Mouse (Mus musculus): Measurements from ENCODE around the gene Fam207a.

Gene Fam207a

GRCm38 (mm10) chr10:77500636-77501035, 14.9 kb downstream of the Fam207a start:
- DNase-seq: no peak

GRCm38 (mm10) chr10:77498254-77498653, 17.3 kb downstream of the Fam207a start:
- DNase-seq: no peak

DNA sequence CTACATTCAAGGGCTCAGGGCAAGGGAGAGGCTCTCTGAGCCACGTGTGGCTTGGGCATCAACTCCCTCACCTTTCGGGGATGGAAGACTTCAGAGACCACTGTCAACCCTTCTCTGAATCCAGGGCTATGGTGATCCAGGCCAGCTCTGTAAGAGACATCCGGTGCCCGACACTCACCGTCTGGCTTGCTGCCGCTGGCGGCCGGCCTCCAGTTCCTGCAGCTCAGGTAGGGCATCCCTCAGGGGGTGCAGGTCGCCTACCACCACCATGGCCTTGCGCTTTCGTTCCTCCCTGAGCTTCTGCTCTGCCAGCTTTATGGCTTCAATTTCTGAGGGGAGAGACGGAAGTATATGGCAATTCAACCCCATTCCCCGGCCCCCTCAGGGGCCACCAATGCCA, 18.4 kb downstream of the Fam207a start:
- DNase-seq: peak in 1 of 2 experiments; percentile 66

- no peak for DNase-seq
These were observed 22.7 kb downstream of the Fam207a start for GRCm38 (mm10) chr10:77492885-77493284.

DNA sequence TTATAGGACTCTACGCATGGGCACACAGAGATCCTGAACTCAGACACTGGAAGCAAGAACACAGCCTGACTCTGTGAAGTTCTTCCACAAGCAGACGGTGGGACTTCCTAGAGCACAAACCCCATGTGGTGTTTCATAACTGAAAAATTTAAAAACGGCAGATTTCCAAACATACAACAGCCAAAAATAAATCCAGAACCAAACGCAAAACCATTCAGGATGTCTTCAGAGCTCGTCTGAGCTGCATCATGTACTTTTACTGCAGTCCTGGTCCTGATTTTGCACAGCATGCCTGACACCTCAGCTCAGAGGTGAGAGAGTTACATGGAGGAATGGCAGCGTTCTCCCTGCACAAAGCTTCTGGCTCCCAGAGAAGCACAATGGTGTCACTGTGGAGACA, 24.0 kb downstream of the Fam207a start:
- DNase-seq: no peak

GRCm38 (mm10) chr10:77488168-77488567, 27.4 kb downstream of the Fam207a start:
- DNase-seq: no peak

DNA sequence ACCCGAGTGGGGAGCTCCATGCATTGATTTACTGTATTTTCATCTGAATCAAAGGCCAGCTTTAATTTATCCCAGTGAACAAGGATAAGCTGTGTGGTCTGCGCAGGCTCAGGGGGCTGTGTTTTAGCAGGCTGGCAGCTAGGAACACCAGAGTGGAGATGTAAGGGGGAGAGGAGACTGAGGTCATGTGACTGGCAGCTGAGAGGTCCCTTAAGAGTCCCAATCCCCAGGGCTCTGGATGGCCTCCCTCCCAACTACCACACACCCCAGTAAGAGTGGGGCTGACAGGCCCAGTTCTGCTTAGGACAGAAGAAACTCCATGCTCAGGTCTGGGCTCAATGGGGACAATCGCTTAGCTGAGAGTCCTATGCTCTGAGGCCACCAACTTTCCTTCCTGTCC, 29.8 kb downstream of the Fam207a start:
- DNase-seq: no peak

GRCm38 (mm10) chr10:77484205-77484935, 31.2 kb downstream of the Fam207a start:
- DNase-seq: peak in 1 of 2 experiments; percentile 35

DNA sequence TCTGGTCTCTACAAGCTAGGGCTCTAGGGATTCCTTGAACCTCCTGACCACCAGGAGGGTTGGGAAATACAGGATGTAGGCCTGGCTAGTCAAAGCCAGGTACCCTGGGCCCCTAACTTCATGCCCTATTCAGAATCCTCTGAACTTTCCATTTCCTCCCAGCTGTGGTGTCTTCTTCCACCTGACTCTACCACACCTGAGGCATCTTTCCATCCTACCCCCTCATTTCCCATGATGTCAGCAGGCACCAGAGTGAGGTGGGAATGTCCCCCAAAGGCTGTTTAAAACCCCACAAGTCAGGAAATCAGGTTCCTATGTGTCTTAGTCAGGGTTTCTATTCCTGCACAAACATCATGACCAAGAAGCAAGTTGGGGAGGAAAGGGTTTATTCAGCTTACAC, 33.8 kb downstream of the Fam207a start:
- DNase-seq: no peak

- DNase-seq: no peak
These were observed 35.6 kb downstream of the Fam207a start for GRCm38 (mm10) chr10:77479972-77480371.

- DNase-seq: no peak
These were observed 38.7 kb downstream of the Fam207a start for GRCm38 (mm10) chr10:77476907-77477306.

- DNase-seq: no peak
These were observed 43.4 kb downstream of the Fam207a start for GRCm38 (mm10) chr10:77472188-77472587.

DNA sequence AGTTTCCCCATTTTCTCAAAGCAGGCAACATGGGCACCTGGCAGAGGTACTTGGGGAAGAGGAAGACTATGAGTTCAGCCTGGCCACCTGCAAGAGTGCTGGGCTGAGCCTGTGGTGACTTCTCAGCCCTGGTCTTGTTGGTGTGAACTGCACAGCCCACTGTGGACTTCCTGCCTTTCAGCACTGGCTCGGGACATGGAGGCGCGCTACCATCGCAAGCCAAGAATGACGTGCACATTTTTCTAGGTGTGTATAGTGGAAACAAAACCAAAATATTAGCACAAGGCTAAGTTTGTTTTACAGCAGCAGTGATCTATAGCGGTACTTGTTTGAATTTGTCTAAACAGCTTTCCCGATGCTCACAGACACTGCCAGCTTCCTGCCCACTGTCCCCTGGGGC, 44.1 kb downstream of the Fam207a start:
- DNase-seq: no peak

GRCm38 (mm10) chr10:77470763-77471162, 44.8 kb downstream of the Fam207a start:
- peak; percentile 84 to 85 for DNase-seq

GRCm38 (mm10) chr10:77468675-77469074, 46.9 kb downstream of the Fam207a start:
- no peak for DNase-seq

DNA sequence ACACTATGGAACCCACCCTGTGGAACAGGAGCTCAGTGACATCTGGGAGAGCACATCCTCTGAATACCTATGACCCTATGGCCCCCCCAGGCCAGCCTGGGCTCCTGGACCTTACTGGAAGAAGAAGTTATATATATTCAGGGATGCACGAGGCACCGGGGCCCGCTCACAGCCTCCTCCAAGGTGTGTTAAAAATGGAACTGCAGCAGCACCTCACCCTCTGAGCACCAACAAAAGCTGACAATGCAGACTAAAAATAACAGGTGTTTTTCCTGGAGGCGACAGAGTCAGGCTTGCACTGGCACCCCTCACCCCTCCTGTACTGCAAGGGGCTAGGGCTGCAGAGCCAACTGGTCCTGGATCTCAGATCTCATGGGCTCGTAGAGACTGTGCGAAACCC, 48.2 kb downstream of the Fam207a start:
- no peak for DNase-seq

DNA sequence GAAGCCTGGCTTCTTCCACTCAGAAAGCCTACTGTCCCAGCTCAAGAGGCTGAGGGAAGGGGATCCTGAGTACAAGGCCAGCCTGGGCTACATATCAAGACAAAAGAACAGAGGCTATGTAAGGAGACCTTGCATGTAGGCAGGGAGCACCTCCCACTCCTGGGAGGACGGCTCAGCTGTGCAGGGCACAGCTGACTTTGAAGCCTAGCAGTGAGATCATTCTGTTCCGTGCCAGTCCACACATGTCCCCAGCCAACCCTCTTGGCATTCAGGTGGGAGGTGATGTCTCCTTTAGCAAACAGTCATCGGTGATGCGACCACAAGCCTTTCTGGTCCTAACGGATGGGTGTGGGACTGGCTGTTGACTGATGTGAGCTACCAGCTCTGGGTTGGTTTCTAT, 49.7 kb downstream of the Fam207a start:
- DNase-seq: no peak

- peak; percentile 66 to 79 for DNase-seq
These were observed 51.2 kb downstream of the Fam207a start for GRCm38 (mm10) chr10:77464181-77464936.

DNA sequence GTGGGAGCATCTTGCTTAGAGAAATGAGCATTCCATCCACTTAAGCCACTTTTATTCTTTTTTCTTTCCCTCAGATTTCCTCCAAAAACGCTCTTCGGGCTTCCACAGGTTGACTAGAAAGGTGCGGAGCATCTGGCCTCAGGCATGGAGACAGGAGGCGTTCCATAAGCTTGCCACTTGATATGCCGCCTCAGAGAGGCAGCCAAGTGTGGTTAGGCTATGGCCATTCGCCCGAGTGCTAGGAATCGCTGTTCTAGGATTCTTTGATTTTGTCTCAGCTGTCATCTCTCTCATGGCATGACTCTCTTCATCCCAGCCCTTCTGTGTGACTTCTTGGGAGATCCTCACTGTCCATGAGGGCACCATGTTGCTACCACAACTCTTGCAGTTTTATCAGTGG, 54.4 kb downstream of the Fam207a start:
- peak in 1 of 2 experiments; percentile 27 for DNase-seq

- DNase-seq: no peak
These were observed 57.9 kb downstream of the Fam207a start for GRCm38 (mm10) chr10:77457701-77458100.

DNA sequence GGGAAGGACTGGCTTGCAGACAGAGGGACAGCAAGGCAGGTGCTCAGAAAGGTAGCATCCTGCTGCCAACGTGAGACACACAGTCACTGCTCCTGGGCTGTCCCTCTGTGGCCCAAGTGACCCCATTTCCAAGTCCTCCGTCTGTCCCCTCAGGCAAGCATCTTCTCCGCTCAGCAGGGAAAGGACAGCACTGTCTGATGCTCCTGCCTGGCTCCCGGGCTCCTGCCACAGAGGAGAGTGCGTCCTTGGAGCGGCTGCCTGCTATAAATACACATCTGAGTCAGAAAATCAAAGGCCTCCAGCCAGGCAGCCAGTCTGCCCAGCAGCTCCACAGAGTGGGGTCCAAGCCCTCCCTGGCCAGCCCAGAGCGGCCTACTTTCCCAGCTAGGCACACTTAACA, 59.1 kb downstream of the Fam207a start:
- DNase-seq: peak; percentile 87 to 89

GRCm38 (mm10) chr10:77455251-77456010, 60.2 kb downstream of the Fam207a start:
- DNase-seq: peak in 1 of 2 experiments; percentile 27

DNA sequence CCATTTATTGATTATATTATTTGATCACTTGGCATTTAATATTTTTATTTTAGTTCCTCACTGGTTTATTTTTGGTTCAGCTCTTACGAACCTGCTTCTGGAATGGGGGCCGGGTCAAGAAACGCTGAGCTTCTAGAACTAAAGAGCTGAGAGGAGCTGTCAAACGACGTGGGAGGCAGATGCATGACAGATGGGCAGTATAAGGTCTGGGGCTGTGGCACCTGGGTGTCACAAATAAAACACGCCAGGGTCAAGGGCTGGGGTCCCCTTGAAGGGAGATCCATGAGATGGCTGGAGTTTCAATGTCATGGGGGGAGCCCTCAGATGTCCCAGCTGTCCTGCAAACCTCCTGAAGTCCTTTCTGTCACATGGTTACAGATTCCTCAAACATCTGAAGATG, 60.8 kb downstream of the Fam207a start:
- no peak for DNase-seq

- no peak for DNase-seq
These were observed 63.8 kb downstream of the Fam207a start for GRCm38 (mm10) chr10:77451822-77452221.

Measured in cerebellum, postnatal 25 days (tissue).